Mouse (Mus musculus) cerebellum, adult (tissue): ENCODE results near the gene E2f2.

Experiments
- ATAC-seq: cut with Nextera tagmentation; 2 replicates; pipeline ENCODE4 v1.9.2; 2017; ENCODE audit warnings: mild to moderate bottlenecking, moderate library complexity, mixed read lengths; ENCODE audit not compliant: insufficient number of reproducible peaks, low FRiP score, low TSS enrichment

Gene E2f2

DNA sequence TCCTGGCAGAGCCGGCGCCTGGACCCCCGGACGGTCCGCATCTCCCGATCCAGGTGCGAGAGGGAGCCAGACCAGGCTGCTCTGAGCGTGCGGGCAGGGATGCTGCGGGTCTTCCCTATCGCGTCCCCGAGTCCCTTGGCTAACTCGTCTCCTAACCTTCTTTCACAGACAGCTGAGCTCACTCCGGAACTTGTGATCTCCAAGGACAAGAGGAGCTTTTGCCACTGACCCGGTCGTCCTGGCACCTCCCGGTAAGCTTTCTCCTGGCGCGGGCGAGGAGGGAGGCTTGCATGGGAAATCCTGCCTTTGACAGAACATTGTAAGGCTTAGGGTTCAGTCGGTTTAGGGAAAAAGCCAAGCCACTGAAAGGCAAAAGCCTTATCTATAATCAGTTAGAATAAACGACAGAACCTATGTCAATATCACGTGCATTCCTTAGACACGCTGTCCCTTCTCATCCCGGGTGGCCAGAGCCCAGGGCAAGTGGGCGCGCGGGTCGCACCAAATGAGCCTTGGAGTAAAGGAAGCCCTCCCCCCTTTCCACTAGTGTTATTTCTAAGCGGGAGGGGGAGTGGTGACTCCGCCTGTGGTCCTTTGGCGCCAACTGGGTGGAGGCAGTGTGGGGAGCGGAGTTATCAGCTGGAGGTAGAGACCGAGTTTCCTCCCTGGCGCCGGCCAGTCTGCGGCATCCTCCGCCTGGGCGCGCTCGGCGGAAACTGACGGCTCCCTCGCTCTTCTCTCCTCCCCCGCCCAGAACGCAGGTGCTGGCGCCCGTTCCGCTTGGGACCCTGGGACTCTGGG, 27.9 kb upstream of the E2f2 start:
- ATAC-seq: no peak

DNA sequence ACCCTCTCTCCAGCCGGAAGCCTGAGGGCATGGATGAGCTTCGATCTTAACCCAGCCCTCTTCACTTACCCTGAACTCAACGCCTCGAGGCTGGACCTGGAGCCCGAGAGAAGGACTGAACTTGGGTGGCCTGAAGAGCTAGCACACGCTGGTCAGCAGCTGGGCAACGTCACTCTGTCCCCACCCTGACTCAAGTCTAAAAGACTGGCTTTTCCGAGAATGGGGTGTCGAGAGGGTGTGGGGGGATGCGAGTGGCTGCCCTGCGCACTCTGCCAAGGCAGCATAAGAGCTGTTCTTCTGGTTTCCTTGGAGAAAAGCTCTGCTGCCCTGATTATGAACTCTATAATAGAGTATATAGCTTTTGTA, 27.3 kb upstream of the E2f2 start:
- no peak for ATAC-seq

DNA sequence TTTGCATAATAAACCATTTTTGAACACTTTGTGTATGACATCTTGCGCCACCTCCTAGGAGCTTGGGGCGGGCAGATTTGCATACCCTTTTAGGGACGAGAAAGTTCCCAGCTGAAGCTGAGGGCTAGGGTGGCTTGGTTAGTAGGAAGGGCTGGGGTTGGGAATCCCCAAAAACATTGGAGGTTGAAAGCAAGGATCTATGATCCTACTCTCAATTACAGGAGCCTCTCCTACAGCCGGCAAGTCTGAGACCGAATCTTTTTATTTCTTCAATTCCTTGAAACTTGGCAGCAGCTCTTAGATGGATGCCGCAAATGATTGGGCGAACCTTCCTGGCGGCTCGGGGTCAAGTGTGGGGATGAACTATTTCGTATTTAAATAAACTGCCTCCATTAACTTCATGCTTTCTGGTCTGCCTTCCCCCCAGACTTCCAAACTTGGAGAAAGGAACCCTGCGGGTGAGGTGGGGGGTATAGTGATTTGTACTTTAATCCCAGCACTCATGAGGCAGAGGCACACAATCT, 26.8 kb upstream of the E2f2 start:
- no peak for ATAC-seq

DNA sequence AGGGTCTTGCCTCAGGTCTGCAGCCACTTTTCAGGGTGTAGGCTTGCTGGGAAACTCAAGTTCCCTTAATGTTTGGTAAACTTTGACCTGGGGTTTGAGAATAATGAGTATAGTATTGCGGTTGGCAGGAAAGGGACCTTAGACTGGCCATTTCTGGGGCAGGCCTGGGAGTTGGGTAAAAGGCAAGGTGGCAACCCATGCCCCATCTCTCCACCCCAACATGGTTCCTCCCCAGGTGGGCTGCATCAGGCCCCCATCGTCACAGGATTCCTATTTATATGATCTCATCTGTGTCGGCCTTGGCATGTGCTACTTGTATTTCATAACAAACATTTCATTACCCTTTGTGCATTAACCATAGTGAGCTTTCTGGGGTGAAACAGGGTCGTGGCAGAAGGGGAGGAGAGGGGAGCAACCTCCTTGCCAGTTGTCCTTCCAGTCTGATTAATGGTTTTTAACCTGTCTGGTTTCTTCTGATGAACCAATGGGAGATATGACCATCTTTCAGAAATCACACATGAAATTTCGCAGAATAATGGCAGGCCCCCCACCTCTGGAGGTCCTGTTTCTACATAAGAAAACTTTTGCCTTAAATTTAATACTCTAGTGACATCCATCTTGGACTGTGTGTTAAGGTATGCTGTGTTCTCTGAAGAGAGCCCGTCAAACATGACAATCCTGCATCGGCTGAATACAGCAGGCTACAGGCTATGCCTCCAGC, 26.0 kb upstream of the E2f2 start:
- no peak for ATAC-seq

DNA sequence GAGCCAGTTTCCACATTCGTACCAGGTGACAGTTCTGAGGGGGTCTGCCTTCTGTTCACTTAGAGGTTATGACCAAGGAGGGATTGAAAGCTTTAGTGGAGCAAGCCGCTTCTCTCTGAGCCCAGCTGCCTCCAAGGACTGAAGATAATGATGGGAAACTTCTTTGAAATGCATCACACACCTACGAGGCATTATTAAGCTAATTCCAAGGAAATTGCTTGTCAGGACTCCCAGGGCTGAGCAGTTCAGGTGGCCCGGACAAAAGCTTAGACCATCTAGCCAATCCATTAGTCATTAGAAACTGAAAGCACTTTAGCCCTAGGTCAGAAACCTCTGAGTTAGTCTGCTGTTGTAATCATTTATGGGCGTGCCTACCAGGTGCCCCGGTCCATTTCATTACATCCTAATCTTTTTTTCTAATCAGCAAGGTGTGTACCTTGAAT, 25.5 kb upstream of the E2f2 start:
- ATAC-seq: no peak

DNA sequence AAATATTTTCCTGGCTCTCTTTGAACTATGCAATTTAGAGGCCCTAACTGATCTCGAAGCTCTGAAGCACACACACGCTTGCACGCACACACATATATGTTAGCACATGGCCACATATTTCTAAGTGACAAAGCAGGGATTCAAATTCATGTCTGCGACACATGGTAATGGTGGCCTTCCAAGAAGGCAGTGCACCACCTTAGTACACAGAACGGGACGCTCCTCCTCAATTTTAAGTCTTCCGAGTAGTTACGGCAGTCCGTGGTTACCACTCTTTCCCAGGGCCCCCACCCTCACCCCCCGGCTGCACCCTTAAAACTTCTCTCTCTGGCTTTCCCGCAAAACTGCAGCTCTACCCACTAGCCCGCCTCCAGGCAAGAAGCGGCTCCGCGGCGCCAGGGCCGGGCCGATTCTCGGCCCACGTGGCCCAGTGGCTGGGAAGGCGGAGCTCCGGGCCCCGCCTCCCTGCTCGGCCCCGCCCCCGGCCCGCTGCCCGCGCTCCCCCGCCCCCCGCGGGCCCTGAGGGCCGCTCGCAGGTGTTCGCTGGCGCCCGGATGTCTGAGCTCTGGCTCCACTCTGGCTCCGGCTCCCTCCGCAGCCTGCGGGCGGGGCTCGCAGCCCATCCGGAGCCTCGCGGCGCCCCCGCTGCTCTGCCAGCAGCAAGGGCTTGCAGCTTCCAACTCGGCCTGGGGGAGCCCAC, 24.6 kb upstream of the E2f2 start:
- no peak for ATAC-seq

DNA sequence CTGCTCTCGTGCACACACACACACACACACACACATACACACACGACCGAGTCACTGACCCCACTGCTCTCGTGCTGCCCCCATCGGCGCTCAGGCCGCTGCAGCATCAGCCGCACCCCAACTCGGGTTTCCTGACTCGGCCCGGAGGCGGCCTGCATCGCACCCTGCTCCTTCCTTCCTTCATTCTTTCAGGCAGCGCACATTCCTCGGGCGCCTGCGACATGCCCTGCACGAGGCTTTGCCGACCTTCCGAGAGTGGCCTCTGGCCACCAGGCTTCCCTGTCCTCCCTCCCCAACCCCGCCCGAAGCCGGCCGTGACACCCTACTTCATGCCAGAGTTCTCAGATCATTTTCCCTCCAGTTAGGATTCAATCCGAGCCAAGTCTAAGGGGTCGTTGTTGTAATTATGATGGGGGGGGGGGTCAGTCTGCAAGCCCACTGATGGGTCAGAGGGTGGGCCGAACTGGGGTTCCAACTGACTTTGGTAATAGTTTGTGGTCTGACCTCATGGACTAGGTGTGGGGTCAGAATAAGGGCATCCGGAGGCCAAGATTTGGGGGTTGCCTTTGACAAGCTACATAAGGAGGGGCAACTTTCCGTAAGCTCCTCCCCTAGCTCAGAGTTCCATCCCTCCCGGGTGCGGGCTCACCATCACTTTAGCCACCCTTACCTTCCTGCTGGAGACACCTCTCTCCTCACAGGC, 23.7 kb upstream of the E2f2 start:
- ATAC-seq: no peak

DNA sequence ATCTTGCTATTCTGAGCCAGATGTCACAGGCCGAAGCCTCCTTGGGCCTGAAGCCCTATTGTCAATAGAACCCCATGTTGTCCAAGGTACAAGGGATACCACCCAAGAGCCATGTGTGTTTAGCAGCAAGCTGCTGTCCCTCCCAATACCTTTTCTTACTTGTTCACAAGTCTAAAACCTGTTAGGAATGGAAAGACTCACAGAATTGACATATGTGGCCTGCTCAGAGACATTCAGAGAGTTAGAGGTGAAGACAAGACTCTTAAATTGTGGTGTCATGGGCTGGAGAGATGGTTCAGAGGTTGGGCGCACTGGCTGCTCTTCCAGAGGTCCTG, 23.2 kb upstream of the E2f2 start:
- ATAC-seq: no peak

DNA sequence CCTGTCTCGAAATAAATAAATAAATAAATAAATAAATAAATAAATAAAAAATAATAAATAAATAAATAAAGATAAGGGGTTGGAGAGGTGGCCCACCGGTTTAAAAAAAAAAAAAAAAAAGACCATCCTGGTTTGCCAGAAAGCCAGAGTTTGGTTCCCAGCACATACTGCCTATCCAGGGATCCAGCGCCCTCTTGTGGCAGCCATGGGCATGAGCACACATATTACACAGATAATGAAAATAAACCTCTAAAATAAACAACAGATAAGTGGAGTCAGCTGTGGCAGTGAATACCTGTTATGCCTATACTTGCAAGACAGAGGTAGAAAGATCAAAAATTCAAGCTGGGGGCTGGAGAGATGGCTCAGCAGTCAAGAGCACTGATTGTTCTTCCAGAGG, 22.5 kb upstream of the E2f2 start:
- ATAC-seq: no peak

DNA sequence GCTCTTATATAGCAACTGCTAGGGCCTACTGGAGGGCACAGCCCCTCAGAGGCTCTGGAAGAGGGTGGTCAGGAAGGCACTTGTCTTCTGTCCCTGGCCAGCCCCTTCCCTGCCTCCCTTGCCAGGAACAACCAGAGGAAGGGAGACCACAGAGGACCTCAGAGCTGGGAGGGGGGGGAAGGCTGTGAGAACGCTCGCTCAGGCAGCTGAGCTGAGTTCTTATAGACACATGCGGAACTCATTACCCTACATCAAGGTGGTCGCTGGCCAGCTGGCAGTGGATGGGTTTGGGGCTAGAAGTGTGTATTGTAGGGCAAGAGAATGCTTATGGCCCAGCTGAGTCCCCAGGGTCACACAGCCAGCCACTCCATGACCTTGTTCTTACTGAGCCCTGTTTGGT, 21.6 kb upstream of the E2f2 start:
- no peak for ATAC-seq

DNA sequence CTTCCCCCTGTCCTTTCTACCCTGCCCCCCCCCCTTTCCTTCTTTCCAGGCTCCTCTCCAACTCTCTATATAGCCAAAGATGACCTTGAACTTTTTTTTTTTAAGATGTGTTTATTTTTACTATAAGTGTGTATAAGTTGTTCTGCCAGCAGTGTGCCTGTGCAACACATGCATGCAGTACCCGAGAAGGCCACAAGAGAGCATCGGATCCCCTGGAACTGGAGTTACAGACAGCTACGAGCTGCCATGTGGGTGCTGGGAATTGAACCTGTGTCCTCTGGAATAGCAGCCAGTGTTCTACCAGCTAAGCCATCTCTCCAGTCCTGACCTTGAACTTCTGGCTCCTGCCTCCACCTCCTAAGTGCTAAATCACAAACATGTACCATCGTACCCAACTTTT, 19.4 kb upstream of the E2f2 start:
- no peak for ATAC-seq

DNA sequence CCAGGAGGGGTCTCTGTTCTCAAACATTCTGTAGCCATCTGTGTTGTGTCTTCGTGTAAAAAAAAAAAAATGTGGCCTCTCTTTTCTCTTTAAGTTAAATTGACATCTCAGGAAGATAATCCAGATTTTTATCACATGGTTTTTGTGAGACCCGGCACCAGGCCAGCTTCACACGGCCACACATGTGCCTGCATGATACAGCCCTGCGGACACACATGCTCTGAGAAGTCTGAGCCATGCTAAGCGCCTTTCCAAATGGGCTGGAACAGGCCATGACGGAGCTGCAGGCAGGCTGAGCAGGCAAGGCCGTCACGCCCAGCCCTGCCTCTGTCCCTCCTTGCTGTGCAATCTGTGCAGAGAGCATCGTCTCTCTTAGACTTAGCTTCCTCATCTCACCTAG, 17.7 kb upstream of the E2f2 start:
- ATAC-seq: no peak

DNA sequence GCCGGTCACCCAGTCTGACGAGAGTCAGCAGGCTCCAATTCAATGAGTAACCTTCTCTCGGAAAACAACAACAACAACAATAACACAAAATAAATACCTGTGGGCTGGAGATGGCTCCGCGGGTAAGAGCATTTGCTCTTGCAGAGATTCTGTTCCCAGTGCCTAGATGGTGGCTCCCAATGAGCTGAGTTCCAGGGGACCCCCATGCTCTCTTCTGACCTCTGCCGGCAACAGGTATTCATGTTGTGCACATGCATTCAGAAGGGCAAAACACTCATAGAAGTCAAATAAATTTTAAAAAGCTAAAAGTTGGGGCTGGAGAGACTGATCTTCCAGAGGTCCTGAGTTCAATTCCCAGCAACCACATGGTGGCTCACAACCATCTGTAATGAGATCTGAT, 13.7 kb upstream of the E2f2 start:
- ATAC-seq: no peak

DNA sequence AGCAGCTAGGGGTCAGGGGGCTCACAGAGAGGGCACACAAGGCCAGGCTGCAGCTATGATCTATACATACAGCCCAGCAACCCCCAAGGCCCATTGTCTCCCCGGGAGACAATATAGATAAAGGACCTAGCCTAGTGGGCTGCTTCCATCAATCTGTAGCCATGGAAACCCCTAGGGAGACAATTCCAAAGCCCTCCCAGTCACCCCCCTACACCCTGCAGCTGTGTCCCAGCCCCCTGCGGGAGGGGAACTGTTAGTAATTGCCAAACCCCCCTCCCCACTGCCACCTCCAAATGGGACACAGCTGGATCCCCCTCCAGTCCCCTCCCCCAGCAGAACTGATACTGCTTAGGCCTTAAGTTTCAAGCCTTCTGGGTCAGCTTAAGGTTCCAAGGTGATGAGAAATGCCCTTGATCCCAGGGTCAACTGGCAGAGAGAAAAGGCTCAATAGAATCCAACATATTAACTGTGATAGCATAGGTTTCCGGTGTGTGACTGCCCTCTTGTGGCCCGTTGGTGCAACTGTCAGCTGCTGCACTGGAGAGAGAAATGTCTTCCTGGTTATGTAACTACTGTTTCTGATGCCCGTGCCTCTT, 12.3 kb upstream of the E2f2 start:
- peak; percentile 75; the same call in 1 of the 2 replicates for ATAC-seq

DNA sequence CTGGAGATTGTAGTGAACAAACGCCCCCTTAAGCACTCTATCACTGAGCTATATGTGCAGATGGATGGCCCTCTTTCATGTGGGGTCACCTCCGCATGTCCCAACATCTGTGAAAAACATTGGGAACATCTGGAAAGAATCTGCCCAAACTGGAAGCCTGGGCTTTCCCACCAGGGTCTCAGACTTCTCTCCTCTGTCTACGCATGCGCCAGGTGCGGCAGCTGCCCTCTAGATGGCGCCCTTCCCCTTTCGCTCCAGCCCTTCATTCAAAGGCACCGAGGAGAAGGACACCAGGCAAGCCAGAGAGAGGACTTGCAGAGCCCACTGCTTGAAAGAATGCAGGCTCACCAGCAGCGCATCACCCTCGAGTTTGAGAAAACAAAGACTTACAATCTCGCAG, 8.7 kb upstream of the E2f2 start:
- no peak for ATAC-seq

DNA sequence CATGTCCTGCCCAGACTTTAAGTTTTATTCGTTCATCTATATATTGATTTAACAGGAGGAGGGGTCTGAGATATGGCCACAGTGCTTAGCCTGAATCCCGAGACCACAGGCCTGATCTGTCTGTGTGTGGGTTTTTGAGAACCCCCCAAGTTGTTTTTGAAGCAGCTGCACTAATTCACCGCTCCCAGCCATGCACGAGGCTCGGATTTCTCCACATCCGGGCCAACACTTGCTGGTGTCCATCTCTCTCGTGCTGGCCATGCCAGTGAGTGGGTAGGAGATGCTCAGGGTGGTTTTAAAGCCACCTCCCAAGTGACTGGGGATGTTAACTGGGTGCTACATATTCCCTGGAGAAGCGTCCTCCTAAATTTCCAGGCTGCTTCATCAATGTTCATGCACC, 7.2 kb upstream of the E2f2 start:
- no peak for ATAC-seq

DNA sequence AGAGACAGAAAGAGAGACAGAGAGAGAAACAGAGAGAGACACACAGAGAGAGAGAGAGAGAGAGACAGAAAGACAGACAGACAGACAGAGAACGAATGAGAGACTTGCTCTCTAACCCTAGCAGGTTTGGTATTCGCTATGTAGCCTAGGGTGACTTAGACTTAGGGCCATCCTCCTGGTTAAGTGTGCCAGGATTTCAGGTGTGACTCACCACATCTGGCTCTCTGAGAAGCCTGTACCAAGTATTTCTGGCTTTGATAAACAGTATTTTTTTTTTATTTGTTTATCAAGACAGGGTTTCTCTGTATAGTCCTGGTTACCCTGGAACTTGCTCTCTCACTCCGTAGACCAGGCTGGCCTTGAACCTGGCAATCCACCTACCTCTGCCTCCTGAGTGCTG, 4.5 kb upstream of the E2f2 start:
- ATAC-seq: no peak

DNA sequence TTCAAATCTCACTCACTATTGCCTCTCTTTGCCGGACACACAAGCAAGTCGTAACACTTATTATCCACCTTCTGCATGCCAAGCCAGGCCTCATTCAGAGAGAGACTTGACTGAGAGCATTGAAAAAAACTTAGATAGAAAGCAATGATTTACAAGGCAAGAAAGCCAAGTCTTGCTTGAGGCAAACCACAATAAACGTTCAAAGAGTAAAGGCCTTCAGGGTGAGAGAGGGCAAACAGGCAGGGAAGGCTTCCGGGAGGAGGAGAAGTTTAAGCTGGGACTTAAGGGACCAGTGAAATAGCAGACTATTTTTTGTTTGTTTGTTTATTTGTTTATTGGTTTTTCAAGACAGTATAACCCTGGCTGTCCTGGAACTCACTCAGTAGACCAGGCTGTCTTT, 1.8 kb upstream of the E2f2 start:
- no peak for ATAC-seq

DNA sequence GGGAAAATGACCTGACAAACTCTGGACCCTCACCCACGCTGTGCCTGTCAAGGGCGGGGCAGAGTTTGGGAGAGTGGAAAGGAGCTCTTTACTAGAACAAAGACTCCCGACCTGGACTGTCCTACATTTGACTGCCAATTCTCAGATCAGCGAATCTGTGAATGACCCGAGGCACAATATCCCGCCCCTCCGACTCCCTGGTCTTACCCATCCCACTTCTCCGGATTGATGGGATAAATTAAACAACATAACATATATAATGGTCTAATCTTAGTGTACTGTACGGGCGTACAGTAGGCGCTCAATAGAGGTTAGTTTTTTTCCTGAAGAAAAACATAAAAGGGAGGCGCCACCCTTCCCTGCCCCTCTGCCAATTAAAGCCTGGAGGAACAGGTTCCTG, 739 bp upstream of the E2f2 start:
- no peak for ATAC-seq

DNA sequence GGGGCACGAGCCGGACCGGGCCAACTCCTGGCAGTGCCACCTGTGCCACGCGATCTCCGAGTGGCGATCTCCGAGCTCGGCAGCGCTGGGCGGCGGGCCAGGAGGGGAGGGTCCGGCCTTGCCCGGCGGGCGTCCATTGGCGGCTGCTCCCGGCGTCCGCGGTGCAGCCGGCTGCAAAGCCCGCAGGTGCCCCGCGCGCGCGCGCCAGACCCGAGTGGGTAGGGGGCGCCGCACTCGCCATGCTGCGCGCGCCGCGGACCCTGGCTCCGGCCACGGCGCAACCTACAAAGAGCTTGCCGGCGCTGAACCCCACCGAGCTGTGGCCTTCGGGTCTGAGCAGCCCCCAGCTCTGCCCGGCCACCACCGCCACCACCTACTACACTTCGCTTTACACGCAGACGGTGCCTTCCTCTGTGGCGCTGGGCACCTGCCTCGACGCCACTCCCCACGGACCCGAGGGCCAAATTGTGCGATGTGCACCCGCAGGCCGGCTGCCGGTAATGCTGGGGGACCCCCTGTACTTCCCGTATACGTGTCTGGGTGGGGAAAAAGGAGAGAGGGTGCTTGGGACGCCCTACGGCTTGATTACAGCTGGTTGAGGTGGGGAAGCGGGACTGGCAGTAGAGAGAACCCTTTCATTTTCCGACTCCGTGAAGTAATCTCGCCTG, 482 bp downstream of the E2f2 start:
- no peak for ATAC-seq
